11 mouse cellular contexts compared by ENCODE assay signal in the genomic region with DNA sequence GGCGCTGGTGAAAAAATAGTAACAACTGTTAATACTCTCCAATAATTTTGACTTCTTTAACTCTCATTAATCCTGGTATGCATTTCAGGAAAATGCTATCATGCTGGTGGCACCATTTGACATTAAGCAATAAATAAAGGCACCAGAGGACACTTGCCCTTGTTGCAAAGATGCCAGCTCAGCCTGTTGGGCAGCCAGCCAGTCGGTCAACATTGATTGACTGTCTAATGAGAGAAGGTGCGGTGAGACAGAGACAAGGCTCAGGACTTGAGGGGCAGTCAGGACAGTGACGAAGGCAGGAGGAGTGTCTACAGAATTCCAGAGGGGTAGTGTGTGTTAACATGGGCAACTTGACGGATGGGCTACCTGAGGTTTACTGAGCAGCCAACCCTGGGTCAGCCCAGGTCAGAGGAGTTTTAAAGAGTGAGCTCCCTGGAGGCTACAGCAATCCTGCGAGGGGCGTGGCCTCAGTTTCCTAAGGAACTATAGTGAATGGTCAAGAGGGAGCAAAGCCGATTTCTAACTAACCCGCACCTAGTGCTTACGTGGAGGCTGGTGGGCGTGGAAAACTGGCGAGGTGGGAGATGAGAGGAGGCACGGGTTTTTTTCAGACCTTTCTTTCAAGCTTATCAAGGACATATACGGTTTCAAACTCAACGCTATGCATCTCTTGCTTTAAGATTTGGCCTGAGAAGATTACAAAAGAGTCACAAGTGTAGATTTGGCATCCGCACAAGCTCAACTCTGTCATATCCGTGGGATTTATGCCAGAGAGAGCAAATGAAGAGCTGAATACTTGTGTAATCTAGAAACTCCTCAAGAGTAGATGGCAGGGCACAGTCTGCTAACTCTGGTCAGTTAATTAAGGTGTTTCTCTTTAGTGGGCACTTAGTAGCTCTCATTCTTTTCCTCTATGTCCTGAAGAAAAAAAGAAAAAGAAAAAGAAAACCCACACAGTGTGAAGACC.
A peak's percentile ranks its signal among the peaks of the same experiment; 100 is the strongest.
DNase-seq lines count a peak whose midpoint lies in the region; ATAC-seq and TF ChIP-seq lines count a peak whose summit lies in the region.
"Had no signal": no experiment of that assay in that cellular context is flagged by ENCODE, and none has a peak within 500 bp of the region (broad histone marks: within the 10 kb centered on the region; RNA-seq: fewer than 3 reads in every experiment).

No protein-coding gene starts in this region.

- no peak for TF ChIP-seq EP300 in heart, postnatal 0 days (IDR thresholded peaks at IDR 0.05; ENCODE audit: low read depth)

- TF ChIP-seq CTCF in heart, postnatal 0 days (IDR thresholded peaks at IDR 0.05; ENCODE audit: low read depth), result no peak
- no peak for TF ChIP-seq CTCF in gastrocnemius, adult 2 months (IDR thresholded peaks at IDR 0.05)

- intact Hi-C loops in gastrocnemius, adult 2 months (cut with DNase I), result no loop called here

- H3K4me3 ChIP-seq in intestine, embryonic 15.5 days (replicated peaks), result no peak overlapping the region
- H3K4me3 ChIP-seq in intestine, embryonic 16.5 days (ENCODE audit: low read length), result no peak overlapping the region
- no peak overlapping the region for H3K4me3 ChIP-seq in heart, postnatal 0 days (ENCODE audit: low read depth, low read length)
- H3K4me3 ChIP-seq in gastrocnemius, adult 2 months, result no peak overlapping the region
- H3K4me3 ChIP-seq: embryonic facial prominence, embryonic 10.5 days; hindbrain, embryonic 12.5 days; limb, embryonic 12.5 days had no signal

- no peaks in the 10 kb centered on the region for H3K9me3 ChIP-seq in intestine, embryonic 15.5 days
- H3K9me3 ChIP-seq in intestine, embryonic 16.5 days (ENCODE audit: control insufficient read depth, low read length), result no peaks in the 10 kb centered on the region
- H3K9me3 ChIP-seq in heart, postnatal 0 days (replicated peaks; ENCODE audit: control insufficient read depth, low read length), result no peaks in the 10 kb centered on the region
- H3K9me3 ChIP-seq: embryonic facial prominence, embryonic 10.5 days; hindbrain, embryonic 12.5 days; limb, embryonic 12.5 days had no signal

- H3K27ac ChIP-seq in intestine, embryonic 15.5 days, result no peak overlapping the region
- H3K27ac ChIP-seq in intestine, embryonic 16.5 days (ENCODE audit: low read length), result no peak overlapping the region
- H3K27ac ChIP-seq in heart, postnatal 0 days (ENCODE audit: low read depth), result no peak overlapping the region
- no peak overlapping the region for H3K27ac ChIP-seq in gastrocnemius, adult 2 months
- H3K27ac ChIP-seq: embryonic facial prominence, embryonic 10.5 days; hindbrain, embryonic 12.5 days; limb, embryonic 12.5 days had no signal

- peak overlapping the region; percentile 24 for H3K4me2 ChIP-seq in intestine, embryonic 15.5 days (replicated peaks)
- H3K4me2 ChIP-seq in intestine, embryonic 16.5 days (ENCODE audit: low read depth, low read length), result no peak overlapping the region
- H3K4me2 ChIP-seq in heart, postnatal 0 days (ENCODE audit: low read depth, low read length), result peak overlapping the region; percentile 44
- H3K4me2 ChIP-seq: hindbrain, embryonic 12.5 days; limb, embryonic 12.5 days had no signal

- ATAC-seq in intestine, embryonic 15.5 days, result no peak
- ATAC-seq in intestine, embryonic 16.5 days, result no peak
- no peak for ATAC-seq in heart, postnatal 0 days (ENCODE audit: insufficient read depth, low read depth)

- 38% methylated on average over 17 of the region's 17 CpGs for WGBS in intestine, embryonic 15.5 days
- WGBS in intestine, embryonic 16.5 days, result 36% methylated on average over 17 of the region's 17 CpGs
- 27% methylated on average over 17 of the region's 17 CpGs for WGBS in heart, postnatal 0 days

- no peaks in the 10 kb centered on the region for H3K36me3 ChIP-seq in intestine, embryonic 15.5 days
- no peaks in the 10 kb centered on the region for H3K36me3 ChIP-seq in intestine, embryonic 16.5 days (ENCODE audit: control insufficient read depth, insufficient read depth, low read length)
- no peaks in the 10 kb centered on the region for H3K36me3 ChIP-seq in heart, postnatal 0 days (replicated peaks; ENCODE audit: control insufficient read depth, insufficient read depth, low read length)
- H3K36me3 ChIP-seq: embryonic facial prominence, embryonic 10.5 days; hindbrain, embryonic 12.5 days; limb, embryonic 12.5 days had no signal

- DNase-seq in adipocyte (ENCODE audit: low spot score), result peak; percentile 81
- DNase-seq in heart, postnatal 0 days (ENCODE audit: low spot score), result peak; percentile 8
- peak; percentile 52 for DNase-seq in lung, postnatal 14 days
- no peak for DNase-seq in gastrocnemius, adult 2 months
- DNase-seq in frontal cortex, postnatal 10 days (ENCODE audit: low spot score in 2 of 2), result no peak
- no peak for DNase-seq in layer of hippocampus, postnatal 25 days (ENCODE audit: extremely low spot score in 1 of 2, low spot score in 1 of 2)

- H3K4me1 ChIP-seq in intestine, embryonic 15.5 days (replicated peaks), result no peaks in the 10 kb centered on the region
- H3K4me1 ChIP-seq in intestine, embryonic 16.5 days (ENCODE audit: control insufficient read depth, insufficient read depth, low read length), result no peaks in the 10 kb centered on the region
- peaks cover 5% of the 10 kb centered on the region; the same call in 1 of the 2 replicates for H3K4me1 ChIP-seq in heart, postnatal 0 days (ENCODE audit: control insufficient read depth, insufficient read depth)
- H3K4me1 ChIP-seq: embryonic facial prominence, embryonic 10.5 days; hindbrain, embryonic 12.5 days; limb, embryonic 12.5 days had no signal

- no peak overlapping the region for H3K9ac ChIP-seq in intestine, embryonic 15.5 days
- no peak overlapping the region for H3K9ac ChIP-seq in intestine, embryonic 16.5 days (ENCODE audit: low read depth, low read length)
- H3K9ac ChIP-seq in heart, postnatal 0 days (replicated peaks; ENCODE audit: low read depth, low read length), result no peak overlapping the region
- H3K9ac ChIP-seq: hindbrain, embryonic 12.5 days; limb, embryonic 12.5 days had no signal

- H3K27me3 ChIP-seq in intestine, embryonic 15.5 days (replicated peaks), result no peaks in the 10 kb centered on the region
- H3K27me3 ChIP-seq in intestine, embryonic 16.5 days (replicated peaks; ENCODE audit: control insufficient read depth, insufficient read depth, low read length), result no peaks in the 10 kb centered on the region
- H3K27me3 ChIP-seq in heart, postnatal 0 days (ENCODE audit: control insufficient read depth, insufficient read depth, low read length), result peaks cover 25% of the 10 kb centered on the region
- H3K27me3 ChIP-seq: hindbrain, embryonic 12.5 days; limb, embryonic 12.5 days had no signal

Comparison
In these comparisons a context has a peak if more than half of its experiments do, and no peak if none do; other contexts are left out.
1. DNase-seq: peak in adipocyte (single experiment), heart, postnatal 0 days (single experiment) and lung, postnatal 14 days (single experiment); none in gastrocnemius, adult 2 months (single experiment), frontal cortex, postnatal 10 days (0 of 2) and layer of hippocampus, postnatal 25 days (0 of 2).